Mouse (Mus musculus): ENCODE measurements around the gene Fam129a. TPM values are rescaled to one million over a fixed set of nuclear protein-coding genes. Genes with fewer than 3 reads are reported as not detected.

Gene Fam129a
- total RNA-seq (2023), result 10 to 100 TPM; 19.8 to 20.9 TPM

DNA sequence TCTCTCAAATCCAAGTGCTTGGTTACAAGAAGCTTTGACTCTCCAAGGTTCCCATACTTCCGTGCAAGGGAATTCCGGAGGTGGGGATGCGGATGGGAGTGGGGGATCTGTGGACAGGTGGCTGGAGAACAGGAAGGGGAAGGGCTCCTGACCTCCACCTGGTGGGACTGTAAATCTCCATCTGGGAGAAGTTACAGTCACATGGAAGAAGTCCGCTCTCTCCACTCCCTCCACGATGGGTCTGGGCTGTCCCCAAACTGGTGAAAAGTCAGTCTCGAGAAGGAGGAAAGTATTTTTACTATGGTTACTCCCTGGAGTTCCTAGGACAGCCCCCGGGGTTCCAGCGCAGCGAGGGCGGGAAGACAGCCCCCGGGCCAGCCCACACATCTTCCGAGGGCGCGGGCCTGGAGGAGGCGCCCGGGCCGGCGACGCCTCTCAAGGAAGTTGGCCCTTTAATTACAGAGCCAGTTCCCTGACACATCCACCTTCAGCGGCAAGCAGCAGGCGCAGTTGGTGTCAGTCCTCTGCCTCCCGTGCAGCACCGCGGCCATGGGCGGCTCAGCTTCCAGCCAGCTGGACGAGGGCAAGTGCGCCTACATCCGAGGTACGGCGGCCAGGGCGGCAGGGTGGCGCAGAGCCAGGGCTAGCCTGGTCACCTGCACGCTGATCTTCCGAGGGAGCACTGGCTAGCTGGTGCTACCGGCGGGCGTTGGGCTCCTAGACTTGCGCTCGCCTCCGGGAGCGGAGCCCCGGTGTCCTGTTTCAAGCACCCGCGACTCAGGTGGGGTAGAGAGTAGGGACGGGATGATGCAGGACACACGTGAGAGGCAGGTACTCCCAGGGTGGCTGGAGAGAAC is at the start of gene Fam129a:
Gene Fam129a (plus strand): TSS at position 206 of the 857 bp plus-strand sequence.

GRCm38 (mm10) chr1:151754881-151755659 is 184.1 kb downstream of the Fam129a start, which contains the start of gene Edem3:
Gene Edem3, plus strand, starts transcription at chr1:151755371.

Other genes starting within 250 kb of the Fam129a start
- 100 to 1,000 TPM; 203 to 204 TPM for gene Ivns1abp, start 226.7 kb upstream of the Fam129a start, total RNA-seq (2023)
- 10 to 100 TPM; 42.7 to 49.1 TPM for gene Swt1, start 142.7 kb upstream of the Fam129a start, total RNA-seq (2023)
- 10 to 100 TPM; 32.3 to 40.0 TPM for gene Trmt1l, start 142.6 kb upstream of the Fam129a start, total RNA-seq (2023)
- gene Rnf2, start 70.2 kb upstream of the Fam129a start, total RNA-seq (2023), result 10 to 100 TPM; 44.9 to 47.5 TPM
- gene Edem3, start 184.2 kb downstream of the Fam129a start, total RNA-seq (2023), result 10 to 100 TPM; 24.8 to 25.0 TPM